Mouse (Mus musculus) embryonic facial prominence, embryonic 13.5 days (tissue): ENCODE results near the gene 3110082J24Rik. TPM values are rescaled to one million over a fixed set of nuclear protein-coding genes. Genes with fewer than 3 reads are reported as not detected.
"Not testable (repeated sequence)": the region's sequence is repeated elsewhere in the genome, so short reads cannot be mapped to it uniquely, and the experiment has no call there.

Experiments used
- ATAC-seq: fragments of 200-750 bp; cut with Nextera tagmentation; 2 replicates; pipeline ENCODE4 v1.8.0; 2017; ENCODE audit warnings: low read depth; ENCODE audit not compliant: insufficient number of reproducible peaks, insufficient read depth, low FRiP score, low TSS enrichment
- H3K27ac ChIP-seq: fragments of 300-500 bp; sonication (generic); 2 replicates; pipeline ENCODE4 v1.5.1; 2015; ENCODE audit warnings: moderate library complexity, mild to moderate bottlenecking, inconsistent platforms
- H3K27me3 ChIP-seq: fragments of 300-500 bp; sonication (generic); 2 replicates; pipeline ENCODE4 v1.6.1; 2015; ENCODE audit warnings: mild to moderate bottlenecking, inconsistent platforms
- H3K36me3 ChIP-seq: fragments of 300-500 bp; sonication (generic); 2 replicates; pipeline ENCODE4 v1.6.1; 2015; ENCODE audit warnings: mild to moderate bottlenecking, inconsistent platforms
- H3K4me1 ChIP-seq: fragments of 300-500 bp; sonication (generic); 2 replicates; pipeline ENCODE4 v1.6.1; 2015; ENCODE audit warnings: inconsistent platforms
- H3K4me2 ChIP-seq: fragments of 300-500 bp; sonication (generic); 2 replicates; pipeline ENCODE4 v1.6.1; 2015; ENCODE audit warnings: moderate library complexity, mild to moderate bottlenecking, inconsistent platforms
- H3K4me3 ChIP-seq: fragments of 300-500 bp; sonication (generic); 2 replicates; pipeline ENCODE4 v1.5.1; 2015; ENCODE audit warnings: mild to moderate bottlenecking, inconsistent platforms
- H3K9ac ChIP-seq: fragments of 300-500 bp; sonication (generic); 2 replicates; pipeline ENCODE4 v1.6.1; 2015; ENCODE audit warnings: mild to moderate bottlenecking, inconsistent platforms
- H3K9me3 ChIP-seq: fragments of 300-500 bp; sonication (generic); 2 replicates; pipeline ENCODE4 v1.6.1; 2016; ENCODE audit warnings: inconsistent platforms
- WGBS: fragments of 180-500 bp; shearing (Covaris S2); methylation state at CpG from one replicate; pipeline ENCODE4 v1.1.7; 2015; ENCODE audit warnings: mixed read lengths; 5-methylcytosine and 5-hydroxymethylcytosine counted together
- polyA plus RNA-seq: library from polyadenylated mRNA; unstranded; fragments of >200 nt; fragmentation: Nextera tagmentation; extraction: Ambion mirVana; gene quantifications from 2 replicates; pipeline ENCODE4 v1.2.1, GENCODE M21; 2015

3110082J24Rik gene
- polyA plus RNA-seq, 1 experiment from 2014 or later = not detected

DNA sequence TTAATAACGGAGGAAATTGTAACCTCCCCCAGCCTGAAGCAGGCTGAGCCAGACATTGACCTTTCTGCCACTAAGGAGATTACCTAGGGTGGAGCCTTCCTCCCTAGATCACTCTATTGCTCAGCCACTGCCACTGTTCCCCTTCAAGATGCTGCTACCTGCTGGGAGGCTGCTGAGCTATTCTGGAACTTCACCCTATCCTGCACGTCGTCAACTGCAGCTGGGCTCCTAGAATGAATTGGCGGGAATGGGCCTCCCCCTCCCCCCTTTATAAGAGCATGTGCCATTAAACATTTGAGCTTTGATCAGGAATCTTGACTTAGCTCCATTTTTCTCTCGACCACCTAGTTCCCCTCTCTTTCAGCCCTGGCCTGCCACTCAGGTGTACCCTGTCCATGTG, 46.3 kb downstream of the 3110082J24Rik start:
- WGBS = 76% methylated on average over 5 of the region's 5 CpGs
- not testable (repeated sequence) for H3K4me2 ChIP-seq, H3K4me1 ChIP-seq, H3K9ac ChIP-seq, H3K27me3 ChIP-seq, H3K27ac ChIP-seq, H3K9me3 ChIP-seq, H3K4me3 ChIP-seq, ATAC-seq
- H3K36me3 ChIP-seq = peaks cover 44% of the 10 kb centered on the region

DNA sequence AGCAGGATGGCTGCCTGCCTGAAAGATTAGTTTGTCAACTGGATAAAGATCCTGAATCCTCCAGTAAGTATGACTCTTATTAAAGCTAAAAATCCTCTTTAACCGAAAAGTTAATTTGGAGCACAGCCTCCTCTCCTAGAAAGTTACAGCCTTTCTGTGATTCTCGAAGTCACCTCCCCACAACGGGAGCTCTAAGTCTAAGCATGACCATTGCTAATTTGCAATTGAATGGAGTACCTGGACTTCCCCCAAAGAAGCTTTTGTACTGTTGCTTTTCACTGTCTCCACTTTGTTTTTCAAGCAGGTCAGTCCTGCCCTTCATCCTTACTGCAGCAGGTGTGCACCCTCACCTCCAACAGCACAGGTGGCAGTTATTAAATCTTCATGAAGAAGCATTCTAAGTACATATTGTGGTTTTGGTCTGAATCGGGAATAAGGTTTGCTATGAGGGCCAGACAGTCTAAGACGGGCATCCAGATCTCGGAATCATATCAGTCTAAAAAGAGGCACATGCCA, 47.6 kb downstream of the 3110082J24Rik start:
- H3K27me3 ChIP-seq = no peaks in the 10 kb centered on the region
- no peak for ATAC-seq
- peaks cover 32% of the 10 kb centered on the region for H3K36me3 ChIP-seq
- no peak overlapping the region for H3K4me3 ChIP-seq
- no peak overlapping the region for H3K9ac ChIP-seq
- H3K4me2 ChIP-seq = no peak overlapping the region
- no peaks in the 10 kb centered on the region for H3K4me1 ChIP-seq
- no peak overlapping the region for H3K27ac ChIP-seq
- WGBS = 76% methylated on average over 6 of the region's 6 CpGs
- H3K9me3 ChIP-seq = no peaks in the 10 kb centered on the region

Other genes starting within 250 kb of the 3110082J24Rik start
- 0.32 and 0.58 TPM in 2 replicates for gene Il6, start 93.0 kb downstream of the 3110082J24Rik start, polyA plus RNA-seq
- gene Tyms, start 32.5 kb downstream of the 3110082J24Rik start, polyA plus RNA-seq = 241 and 293 TPM in 2 replicates
- gene Garem2, start 925 bp downstream of the 3110082J24Rik start, polyA plus RNA-seq = 0.47 and 1.2 TPM in 2 replicates
- gene Hadha, start 49.1 kb upstream of the 3110082J24Rik start, polyA plus RNA-seq = 119 and 133 TPM in 2 replicates
- 115 and 127 TPM in 2 replicates for gene Hadhb, start 49.2 kb upstream of the 3110082J24Rik start, polyA plus RNA-seq
- gene Adgrf3, start 99.6 kb upstream of the 3110082J24Rik start, polyA plus RNA-seq = not detected in 2 replicates
- 17.6 and 17.8 TPM in 2 replicates for gene Selenoi, start 126.5 kb upstream of the 3110082J24Rik start, polyA plus RNA-seq
- 0.13 and 0.51 TPM in 2 replicates for gene Drc1, start 175.3 kb upstream of the 3110082J24Rik start, polyA plus RNA-seq